Mouse (Mus musculus): ENCODE measurements around the gene Plce1.

Plce1 gene

GRCm38 (mm10) chr19:38582861-38583260, 102.0 kb downstream of the Plce1 start:
- in situ Hi-C loops (cut with MseI, MboI): no loop called here

- in situ Hi-C loops (cut with MseI, MboI): no loop called here
Measured at GRCm38 (mm10) chr19:38587559-38587958, 106.7 kb downstream of the Plce1 start.

GRCm38 (mm10) chr19:38589466-38589865, 108.6 kb downstream of the Plce1 start:
- in situ Hi-C loops (cut with MseI, MboI): no loop called here

DNA sequence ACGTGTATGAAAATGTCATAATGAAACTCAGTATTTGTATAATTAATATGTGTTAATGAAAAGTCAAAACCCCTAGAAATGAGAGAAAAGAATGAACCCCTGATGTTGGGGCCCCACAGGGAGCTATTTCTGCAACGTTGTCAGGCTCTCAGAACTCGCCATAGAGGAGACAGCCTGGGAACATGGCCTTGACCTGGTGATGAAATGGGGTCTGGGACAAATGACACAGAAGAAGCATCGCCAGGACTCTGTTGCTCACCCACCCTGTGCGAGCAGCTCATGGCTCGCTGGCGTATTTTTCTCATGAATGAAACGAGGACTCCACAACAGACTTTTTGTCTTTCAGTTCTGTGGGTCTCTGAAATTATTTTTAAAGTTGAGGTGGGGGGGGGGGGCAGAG, 109.0 kb downstream of the Plce1 start:
- in situ Hi-C loops (cut with MseI, MboI): no loop called here

DNA sequence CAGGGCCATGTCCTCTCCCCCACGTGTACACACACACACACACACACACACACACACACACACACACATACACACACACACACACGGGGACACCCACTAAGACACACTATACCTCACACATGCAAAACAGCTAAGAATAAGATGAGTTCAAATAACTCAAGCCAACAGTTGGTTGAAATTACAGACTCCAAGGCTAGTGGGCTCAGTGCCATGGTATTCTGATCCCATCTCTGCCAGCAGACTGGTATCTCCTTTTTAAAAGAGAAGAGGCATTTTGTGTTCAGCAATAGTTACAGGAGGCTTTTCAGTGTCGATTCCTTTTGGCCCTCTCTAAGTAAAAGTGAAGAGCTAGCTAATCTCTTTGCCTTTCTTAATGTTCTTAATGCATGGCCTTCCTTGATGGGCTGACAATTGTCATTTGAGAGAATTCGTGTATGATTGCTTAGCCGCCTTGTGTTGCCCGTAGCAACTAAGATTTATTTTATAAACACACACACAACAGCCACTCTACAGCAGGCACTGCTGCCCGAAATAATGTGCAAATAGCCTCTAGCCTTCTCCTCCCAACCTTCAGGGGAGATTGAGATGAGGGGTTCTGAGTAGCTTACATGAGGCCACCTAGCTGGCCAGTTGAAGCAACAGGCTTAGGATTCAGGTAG, 111.8 kb downstream of the Plce1 start:
- in situ Hi-C loops (cut with MseI, MboI): no loop called here

DNA sequence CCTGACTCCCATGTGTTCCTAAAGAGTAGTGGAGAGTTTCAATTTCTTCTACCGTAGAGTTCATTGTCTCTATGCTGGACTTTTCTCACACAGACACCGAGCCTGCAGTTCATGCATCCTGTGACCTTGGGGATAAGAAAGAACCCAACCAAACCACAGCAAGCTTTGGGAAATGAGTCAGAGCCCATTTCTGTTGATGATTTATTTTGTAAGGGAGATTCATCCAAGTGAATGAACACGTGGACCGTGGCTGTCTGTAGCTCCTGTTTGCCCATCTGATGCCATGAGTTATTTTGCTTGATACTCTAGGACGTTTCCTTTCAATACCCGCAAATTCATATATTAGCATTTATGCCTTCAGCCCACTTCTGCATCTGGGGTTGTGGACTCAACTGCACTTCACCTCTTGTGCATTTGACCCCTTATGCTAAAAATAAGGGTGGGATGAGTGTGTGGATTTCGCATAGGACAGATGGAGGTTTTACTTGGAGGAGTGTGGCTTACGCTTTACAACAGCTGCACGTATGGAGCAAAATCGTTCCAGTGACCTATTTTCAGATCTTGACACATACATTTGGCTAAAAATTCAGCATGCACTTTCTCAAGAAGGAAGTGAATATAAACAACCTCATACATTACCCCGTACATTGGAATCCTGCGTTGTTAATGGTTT, 112.5 kb downstream of the Plce1 start:
- in situ Hi-C loops (cut with MseI, MboI): no loop called here

DNA sequence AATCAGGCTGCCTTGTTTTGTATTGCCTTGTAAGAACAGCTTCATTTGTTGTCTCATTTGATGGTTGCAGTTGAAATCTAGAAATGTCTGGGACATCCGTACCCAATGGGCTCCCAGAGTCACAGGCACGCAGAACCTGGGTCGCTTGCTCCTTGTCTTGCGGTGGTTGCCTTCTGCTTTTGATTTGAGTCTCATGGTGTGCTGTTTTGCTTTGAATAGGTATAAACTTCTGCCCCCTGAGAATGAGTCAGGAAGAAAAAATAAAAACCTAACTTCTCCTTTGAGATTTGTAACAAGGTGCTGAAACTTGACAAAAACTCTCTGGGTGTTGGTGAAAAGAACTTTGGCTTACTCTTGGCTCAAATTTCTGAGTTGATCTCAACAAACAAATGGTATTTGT, 115.2 kb downstream of the Plce1 start:
- in situ Hi-C loops (cut with MseI, MboI): no loop called here

DNA sequence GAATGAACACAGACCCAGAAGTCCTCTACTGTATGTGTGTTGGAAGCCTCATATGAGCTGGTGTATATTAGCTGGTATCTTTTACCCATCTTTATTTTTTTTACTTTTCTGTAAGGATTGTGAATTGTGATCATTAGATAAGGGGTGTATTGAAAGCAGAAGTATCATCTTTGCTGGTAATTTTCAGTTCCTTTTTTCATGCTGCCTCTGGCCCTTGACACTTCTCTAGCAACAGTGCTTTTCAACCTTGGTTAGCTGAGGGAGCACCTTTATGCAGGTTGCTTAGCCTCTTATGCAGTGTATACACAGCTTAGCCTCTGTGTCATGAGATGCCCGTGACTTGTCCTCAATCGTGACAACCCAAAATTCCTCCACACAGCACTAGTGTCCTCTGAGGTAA, 116.5 kb downstream of the Plce1 start:
- in situ Hi-C loops (cut with MseI, MboI): no loop called here

DNA sequence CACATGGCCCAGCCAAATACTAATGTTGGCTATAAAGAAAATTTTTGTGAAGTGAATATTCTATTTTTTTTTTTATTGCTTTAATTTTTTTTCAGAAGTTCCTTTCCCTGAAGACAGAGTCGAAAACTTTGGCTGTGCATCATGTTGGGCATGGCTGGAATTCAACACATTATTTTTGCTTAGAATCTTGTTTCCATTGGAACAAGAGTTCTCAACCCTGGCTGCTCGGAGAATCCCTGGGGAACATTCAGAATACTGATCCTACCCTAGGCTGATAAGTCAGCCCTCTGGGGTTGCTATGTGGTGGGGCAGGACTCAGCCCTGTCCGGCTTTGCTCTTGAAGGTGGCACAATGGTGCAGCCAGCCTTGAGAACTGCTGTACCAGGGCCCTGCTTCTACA, 118.1 kb downstream of the Plce1 start:
- in situ Hi-C loops (cut with MseI, MboI): no loop called here

GRCm38 (mm10) chr19:38601127-38601526, 120.2 kb downstream of the Plce1 start:
- in situ Hi-C loops (cut with MseI, MboI): no loop called here

DNA sequence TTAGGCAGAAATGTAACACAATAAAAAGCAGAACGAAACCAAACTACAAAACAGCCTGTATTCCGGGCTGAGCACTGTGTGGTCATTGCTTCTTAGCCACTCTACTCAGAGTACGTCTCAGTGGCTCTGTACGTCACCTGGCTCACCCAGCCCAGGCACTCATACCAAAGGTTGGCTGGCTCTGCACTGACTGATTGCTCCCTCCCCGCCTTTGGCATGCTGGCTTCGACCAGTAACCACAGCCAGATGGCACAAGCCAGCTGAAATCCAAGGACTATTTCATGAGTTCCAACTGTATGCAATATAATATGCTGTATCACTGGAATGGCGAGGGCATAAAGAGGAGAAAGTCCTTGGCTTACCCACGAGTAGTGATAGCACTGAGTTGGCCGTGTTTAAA, 121.9 kb downstream of the Plce1 start:
- in situ Hi-C loops (cut with MseI, MboI): no loop called here

DNA sequence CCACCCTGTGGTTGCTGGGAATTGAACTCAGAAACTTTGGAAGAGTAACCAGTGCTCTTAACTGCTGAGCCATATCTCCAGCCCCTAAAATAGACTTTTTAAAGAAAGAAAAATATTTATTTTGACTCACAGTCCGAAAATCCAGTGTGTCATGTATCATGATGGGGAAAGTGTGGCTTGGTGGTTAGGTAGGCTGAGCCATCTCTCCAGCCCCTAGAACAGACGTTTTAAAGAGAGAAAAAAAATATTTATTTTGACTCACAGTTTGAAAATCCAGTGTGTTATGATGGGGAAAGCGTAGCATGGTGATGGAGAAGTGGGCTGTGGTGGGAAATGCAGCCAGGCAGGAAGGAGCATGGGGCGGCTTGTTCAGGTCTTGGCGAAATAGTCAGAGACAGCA, 126.3 kb downstream of the Plce1 start:
- in situ Hi-C loops (cut with MseI, MboI): no loop called here

- in situ Hi-C loops (cut with MseI, MboI): no loop called here
Measured at GRCm38 (mm10) chr19:38608951-38609654, 128.2 kb downstream of the Plce1 start.

DNA sequence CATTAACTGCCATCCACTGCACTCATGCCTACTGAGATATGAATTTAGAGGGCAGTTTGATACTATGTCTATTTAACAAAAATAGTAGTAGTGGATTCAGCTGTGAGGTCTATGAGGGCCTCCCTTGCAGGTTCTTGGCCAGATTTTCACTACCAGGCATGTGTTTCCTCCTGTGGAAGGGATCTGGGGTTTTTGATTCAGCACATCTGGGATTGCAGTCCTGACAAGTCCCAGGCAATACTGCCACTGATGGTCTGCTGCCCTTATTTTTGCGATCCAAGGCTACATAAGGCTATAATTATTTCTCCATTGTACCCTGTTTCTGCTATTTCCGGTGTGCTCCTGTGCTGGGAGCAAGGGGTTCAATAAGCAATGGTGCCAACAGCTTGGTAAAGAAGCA, 129.4 kb downstream of the Plce1 start:
- in situ Hi-C loops (cut with MseI, MboI): no loop called here

GRCm38 (mm10) chr19:38610809-38611208, 129.9 kb downstream of the Plce1 start:
- in situ Hi-C loops (cut with MseI, MboI): no loop called here

DNA sequence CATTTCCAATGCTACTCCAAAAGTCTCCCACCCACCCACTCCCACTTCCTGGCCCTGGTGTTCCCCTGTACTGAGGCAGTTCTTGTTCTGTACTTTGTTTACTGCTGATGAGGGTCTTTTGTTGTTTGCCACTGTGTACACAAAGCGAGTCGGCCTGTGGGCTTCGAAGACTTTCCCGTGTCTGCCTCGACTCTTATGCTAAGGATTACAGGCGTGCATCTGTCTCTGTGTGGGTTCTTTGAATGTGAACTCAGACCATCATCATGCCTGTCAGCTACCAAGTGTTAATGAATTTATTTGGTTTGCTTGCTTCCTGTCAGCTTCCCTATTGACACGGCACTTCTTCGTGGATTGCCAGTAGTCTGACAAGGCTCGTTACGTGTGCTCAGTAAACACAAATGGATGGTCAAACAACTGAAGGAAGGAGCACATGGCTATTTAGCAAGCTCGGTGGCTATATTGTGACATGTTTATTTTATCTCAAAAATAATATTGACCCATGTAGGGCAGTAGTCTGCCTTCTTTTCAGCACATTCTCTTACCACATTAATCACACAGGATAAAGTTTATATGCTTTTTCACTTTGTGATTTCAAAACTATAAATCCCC, 133.3 kb downstream of the Plce1 start:
- in situ Hi-C loops (cut with MseI, MboI): no loop called here

GRCm38 (mm10) chr19:38615356-38615755, 134.4 kb downstream of the Plce1 start:
- in situ Hi-C loops (cut with MseI, MboI): no loop called here

- in situ Hi-C loops (cut with MseI, MboI): no loop called here
Measured at GRCm38 (mm10) chr19:38620134-38620533, 139.2 kb downstream of the Plce1 start.

DNA sequence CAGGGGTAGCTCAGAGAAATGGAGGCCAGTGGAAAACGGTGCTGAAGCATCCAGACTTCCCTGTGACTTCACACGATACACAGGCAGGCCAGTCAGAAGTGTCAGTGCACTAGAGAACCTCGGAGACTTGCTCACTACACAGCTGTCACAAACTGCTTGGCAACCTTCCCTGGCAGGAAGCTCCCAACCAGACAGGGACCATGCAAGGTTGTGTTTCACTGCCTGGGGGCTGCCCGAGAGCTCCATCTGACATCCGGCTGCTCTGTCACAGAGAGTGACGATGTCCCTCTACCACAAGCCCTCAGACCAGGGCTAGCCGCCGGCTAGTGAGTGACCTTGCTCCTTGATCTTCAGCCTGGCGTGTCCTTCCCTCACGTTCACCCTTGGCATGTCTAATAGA, 140.6 kb downstream of the Plce1 start:
- in situ Hi-C loops (cut with MseI, MboI): no loop called here

- in situ Hi-C loops (cut with MseI, MboI): no loop called here
Measured at GRCm38 (mm10) chr19:38626246-38627015, 145.5 kb downstream of the Plce1 start.

DNA sequence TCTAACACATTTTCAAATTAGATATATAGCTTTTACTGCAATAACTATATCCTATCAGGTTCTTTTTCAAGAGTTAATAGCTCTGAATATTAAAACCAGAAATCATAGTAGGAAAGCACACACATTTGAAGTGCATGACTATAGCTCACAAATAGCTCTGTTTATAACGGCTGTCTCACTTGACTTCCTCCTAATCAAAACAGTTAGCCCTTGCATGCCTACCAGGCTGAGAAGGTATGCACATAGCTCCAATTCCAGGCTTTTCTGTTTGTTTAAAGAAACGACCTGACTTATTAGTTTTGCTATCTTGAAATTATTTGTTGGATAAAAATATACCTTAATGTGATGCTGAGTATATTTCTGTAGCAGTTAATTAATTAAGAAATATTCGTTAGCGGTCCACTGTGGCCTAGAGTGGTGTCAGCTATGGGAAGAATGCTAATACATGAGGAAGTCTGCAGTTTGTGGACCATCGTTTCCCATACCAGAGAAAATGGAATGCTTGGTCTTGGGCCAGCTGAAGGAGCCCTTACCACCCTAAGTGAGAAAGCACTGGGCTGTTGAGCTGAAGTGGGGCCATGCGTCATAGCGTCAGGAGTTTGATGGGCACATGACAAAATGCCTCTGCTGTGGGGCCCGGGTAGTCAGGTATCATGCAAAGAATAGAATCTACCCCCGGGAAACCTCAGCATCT, 146.3 kb downstream of the Plce1 start:
- in situ Hi-C loops (cut with MseI, MboI): no loop called here

All from mouse trophoblast stem cell (cell line).